Mouse (Mus musculus): ENCODE measurements around the gene Gm45711. TPM values are rescaled to one million over a fixed set of nuclear protein-coding genes. Genes with fewer than 3 reads are reported as not detected.
"Not testable (repeated sequence)": the region's sequence is repeated elsewhere in the genome, so short reads cannot be mapped to it uniquely, and the experiment has no call there.

The Gm45711 gene
- not detected in 2 replicates for polyA plus RNA-seq (2015; fragmentation: Nextera tagmentation; extraction: Ambion mirVana)

GRCm38 (mm10) chr8:104309441-104310155, at the start of gene Gm45711, which contains the start of gene Cmtm1:
Gm45711 (minus strand) TSS chr8:104310081.
Cmtm1 (minus strand) TSS chr8:104310145.
- H3K9ac ChIP-seq; H3K36me3 ChIP-seq; H3K4me1 ChIP-seq; H3K4me3 ChIP-seq (replicated peaks); ATAC-seq (replicated peaks; ENCODE audit: low FRiP score); H3K27ac ChIP-seq; H3K4me2 ChIP-seq; H3K9me3 ChIP-seq (replicated peaks); H3K27me3 ChIP-seq: not testable (repeated sequence)
- WGBS, result 87% methylated on average over 36 of the region's 36 CpGs

- Histone ChIP-seq H3K27me3 (no peaks in the 10 kb centered on the region), H3K4me1 (peaks cover 17% of the 10 kb centered on the region), H3K9ac (no peak overlapping the region), H3K4me2 (no peak overlapping the region), H3K4me3 (replicated peaks) (no peak overlapping the region), H3K9me3 (replicated peaks) (no peaks in the 10 kb centered on the region), H3K27ac (no peak overlapping the region), H3K36me3 (peaks cover 31% of the 10 kb centered on the region)
- 83% methylated on average over 3 of the region's 3 CpGs for WGBS
- ATAC-seq (replicated peaks; ENCODE audit: low FRiP score), result no peak
Measured at GRCm38 (mm10) chr8:104358637-104359036, 48.8 kb upstream of the Gm45711 start.

- no peaks in the 10 kb centered on the region for H3K9me3 ChIP-seq (replicated peaks)
- H3K4me1 ChIP-seq, result peaks cover 6% of the 10 kb centered on the region
- 82% methylated on average over 10 of the region's 10 CpGs for WGBS
- no peak overlapping the region for H3K4me2 ChIP-seq
- H3K4me3 ChIP-seq (replicated peaks), result no peak overlapping the region
- peaks cover 45% of the 10 kb centered on the region for H3K36me3 ChIP-seq
- no peaks in the 10 kb centered on the region for H3K27me3 ChIP-seq
- no peak overlapping the region for H3K9ac ChIP-seq
- H3K27ac ChIP-seq, result no peak overlapping the region
- no peak for ATAC-seq (replicated peaks; ENCODE audit: low FRiP score)
Measured at GRCm38 (mm10) chr8:104354504-104354903, 44.6 kb upstream of the Gm45711 start.

- Histone ChIP-seq H3K4me2 (no peak overlapping the region), H3K9me3 (replicated peaks) (no peaks in the 10 kb centered on the region), H3K4me1 (no peaks in the 10 kb centered on the region), H3K27me3 (no peaks in the 10 kb centered on the region), H3K27ac (no peak overlapping the region), H3K36me3 (peaks cover 48% of the 10 kb centered on the region), H3K4me3 (replicated peaks) (no peak overlapping the region), H3K9ac (no peak overlapping the region)
- WGBS, result 69% methylated on average over 5 of the region's 5 CpGs
- 0 out of 2 replicates have a peak, but pooled peaks have one; percentile 54 for ATAC-seq (replicated peaks; ENCODE audit: low FRiP score)
Measured at GRCm38 (mm10) chr8:104353186-104353585, 43.3 kb upstream of the Gm45711 start.

GRCm38 (mm10) chr8:104350047-104350446, 40.2 kb upstream of the Gm45711 start:
- Histone ChIP-seq H3K27ac (no peak overlapping the region), H3K9ac (no peak overlapping the region), H3K4me1 (no peaks in the 10 kb centered on the region), H3K4me2 (no peak overlapping the region), H3K9me3 (replicated peaks) (no peaks in the 10 kb centered on the region), H3K27me3 (no peaks in the 10 kb centered on the region), H3K36me3 (peaks cover 62% of the 10 kb centered on the region), H3K4me3 (replicated peaks) (no peak overlapping the region)
- ATAC-seq (replicated peaks; ENCODE audit: low FRiP score), result no peak
- 71% methylated on average over 13 of the region's 13 CpGs for WGBS

- Histone ChIP-seq H3K9ac (no peak overlapping the region), H3K4me1 (0 out of 2 replicates have a peak, but pooled peaks cover 3% of the 10 kb centered on the region), H3K27me3 (no peaks in the 10 kb centered on the region), H3K4me3 (replicated peaks) (no peak overlapping the region), H3K4me2 (no peak overlapping the region), H3K36me3 (peaks cover 65% of the 10 kb centered on the region), H3K9me3 (replicated peaks) (no peaks in the 10 kb centered on the region), H3K27ac (no peak overlapping the region)
- ATAC-seq (replicated peaks; ENCODE audit: low FRiP score), result no peak
- 73% methylated on average over 5 of the region's 5 CpGs for WGBS
Measured at GRCm38 (mm10) chr8:104348971-104349370, 39.1 kb upstream of the Gm45711 start.

GRCm38 (mm10) chr8:104346706-104347105, 36.8 kb upstream of the Gm45711 start:
- Histone ChIP-seq H3K4me3 (replicated peaks) (no peak overlapping the region), H3K27me3 (no peaks in the 10 kb centered on the region), H3K9me3 (replicated peaks) (no peaks in the 10 kb centered on the region), H3K36me3 (peaks cover 51% of the 10 kb centered on the region), H3K9ac (no peak overlapping the region), H3K27ac (no peak overlapping the region), H3K4me2 (no peak overlapping the region), H3K4me1 (peaks cover 22% of the 10 kb centered on the region)
- WGBS, result 58% methylated on average over 12 of the region's 12 CpGs
- no peak for ATAC-seq (replicated peaks; ENCODE audit: low FRiP score)

GRCm38 (mm10) chr8:104344622-104345021, 34.7 kb upstream of the Gm45711 start:
- 91% methylated on average over 5 of the region's 5 CpGs for WGBS
- H3K4me1 ChIP-seq, result peaks cover 36% of the 10 kb centered on the region
- no peak overlapping the region for H3K4me3 ChIP-seq (replicated peaks)
- H3K9me3 ChIP-seq (replicated peaks), result no peaks in the 10 kb centered on the region
- no peak overlapping the region for H3K27ac ChIP-seq
- H3K9ac ChIP-seq, result no peak overlapping the region
- ATAC-seq (replicated peaks; ENCODE audit: low FRiP score), result no peak
- H3K27me3 ChIP-seq, result no peaks in the 10 kb centered on the region
- no peak overlapping the region for H3K4me2 ChIP-seq
- H3K36me3 ChIP-seq, result peaks cover 47% of the 10 kb centered on the region

GRCm38 (mm10) chr8:104343957-104344356, 34.1 kb upstream of the Gm45711 start:
- no peaks in the 10 kb centered on the region for H3K27me3 ChIP-seq
- no peak overlapping the region for H3K4me2 ChIP-seq
- no peak overlapping the region for H3K27ac ChIP-seq
- no peak overlapping the region for H3K4me3 ChIP-seq (replicated peaks)
- WGBS, result 14% methylated on average over 7 of the region's 7 CpGs
- H3K36me3 ChIP-seq, result peaks cover 47% of the 10 kb centered on the region
- H3K9me3 ChIP-seq (replicated peaks), result no peaks in the 10 kb centered on the region
- H3K9ac ChIP-seq, result no peak overlapping the region
- peak; percentile 40; the same call in 1 of the 2 replicates for ATAC-seq (replicated peaks; ENCODE audit: low FRiP score)
- peaks cover 40% of the 10 kb centered on the region for H3K4me1 ChIP-seq

- no peak for ATAC-seq (replicated peaks; ENCODE audit: low FRiP score)
- Histone ChIP-seq H3K4me3 (replicated peaks) (no peak overlapping the region), H3K9me3 (replicated peaks) (no peaks in the 10 kb centered on the region), H3K9ac (no peak overlapping the region), H3K27ac (no peak overlapping the region), H3K4me1 (peaks cover 40% of the 10 kb centered on the region), H3K4me2 (peak overlapping the region; percentile 7; the same call in 1 of the 2 replicates), H3K36me3 (peaks cover 37% of the 10 kb centered on the region), H3K27me3 (no peaks in the 10 kb centered on the region)
- WGBS, result 76% methylated on average over 5 of the region's 5 CpGs
Measured at GRCm38 (mm10) chr8:104342426-104342825, 32.5 kb upstream of the Gm45711 start.

- H3K27ac ChIP-seq, result peak overlapping the region; percentile 91
- WGBS, result 40% methylated on average over 6 of the region's 6 CpGs
Measured at GRCm38 (mm10) chr8:104341678-104342077, 31.8 kb upstream of the Gm45711 start.

GRCm38 (mm10) chr8:104341106-104341561, 31.3 kb upstream of the Gm45711 start:
- Histone ChIP-seq H3K27me3 (no peaks in the 10 kb centered on the region), H3K27ac (peak overlapping the region; percentile 91), H3K9ac (peak overlapping the region; percentile 88), H3K4me1 (peaks cover 40% of the 10 kb centered on the region), H3K9me3 (replicated peaks) (no peaks in the 10 kb centered on the region), H3K36me3 (peaks cover 24% of the 10 kb centered on the region), H3K4me3 (replicated peaks) (peak overlapping the region; percentile 79), H3K4me2 (peak overlapping the region; percentile 82)
- WGBS, result under 1% methylated on average over 24 of the region's 24 CpGs
- ATAC-seq (replicated peaks; ENCODE audit: low FRiP score), result peak; percentile 78

More at GRCm38 (mm10) chr8:104341678-104342077, 31.8 kb upstream of the Gm45711 start:
- Histone ChIP-seq H3K4me1 (peaks cover 40% of the 10 kb centered on the region), H3K4me2 (peak overlapping the region; percentile 82), H3K4me3 (replicated peaks) (peak overlapping the region; percentile 79), H3K27me3 (no peaks in the 10 kb centered on the region), H3K36me3 (peaks cover 30% of the 10 kb centered on the region), H3K9ac (peak overlapping the region; percentile 88), H3K9me3 (replicated peaks) (no peaks in the 10 kb centered on the region)
- no peak for ATAC-seq (replicated peaks; ENCODE audit: low FRiP score)
